Mouse (Mus musculus): Measurements from ENCODE around the gene Cryaa. TPM values are rescaled to one million over a fixed set of nuclear protein-coding genes. Genes with fewer than 3 reads are reported as not detected.
"Not testable (repeated sequence)": the region's sequence is repeated elsewhere in the genome, so short reads cannot be mapped to it uniquely, and the experiment has no call there.

Cryaa gene
- polyA plus RNA-seq, 1 experiment from 2014 or later: not detected

DNA sequence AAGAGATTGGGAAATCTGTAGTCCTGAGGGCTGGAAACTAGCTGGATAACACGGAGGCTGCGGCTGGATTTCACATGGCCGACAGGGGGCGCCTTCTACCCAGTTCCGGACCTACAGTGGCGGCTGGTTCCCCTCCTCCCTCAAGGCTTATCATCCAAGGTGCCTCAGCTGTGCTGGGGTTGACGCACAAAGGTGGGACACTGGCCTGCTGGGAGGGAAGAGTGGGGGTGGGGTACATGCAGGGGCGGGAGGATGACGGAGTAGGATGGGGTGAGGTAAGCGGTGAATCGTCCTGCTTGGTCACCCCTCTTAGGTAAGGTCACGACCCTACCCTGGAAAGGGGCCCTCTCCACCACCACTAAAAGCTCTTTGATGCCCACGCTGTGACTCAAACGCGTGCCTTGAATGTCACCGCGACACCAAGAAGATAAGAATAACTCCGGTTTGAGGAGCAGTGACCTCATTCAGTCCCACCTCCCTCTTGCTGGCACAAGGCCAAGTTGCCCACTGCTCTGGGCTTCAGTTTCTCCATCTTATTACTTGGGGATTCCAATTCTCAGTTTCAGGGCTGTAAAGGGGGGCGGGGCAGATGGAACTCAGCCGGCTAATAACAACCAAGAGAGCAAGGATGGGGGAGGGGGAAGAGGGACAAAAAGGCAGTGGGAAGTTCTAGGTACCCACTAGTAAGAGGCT is 15.9 kb downstream of the Cryaa start:
- ATAC-seq (ENCODE audit: insufficient read depth, low FRiP score, low TSS enrichment) (peak; percentile 55; the same call in 1 of the 2 replicates), DNase-seq (ENCODE audit: low spot score) (peak; percentile 82)
- 3% methylated on average over 20 of the region's 20 CpGs for WGBS
- Histone ChIP-seq H3K4me1 (ENCODE audit: control insufficient read depth, insufficient read depth, low read length) (0 out of 2 replicates have a peak, but pooled peaks cover 2% of the 10 kb centered on the region), H3K9ac (ENCODE audit: low read length) (peak overlapping the region; percentile 14; the same call in 1 of the 2 replicates), H3K36me3 (ENCODE audit: control insufficient read depth, insufficient read depth, low read length) (no peaks in the 10 kb centered on the region), H3K27me3 (ENCODE audit: control insufficient read depth, insufficient read depth, low read length) (no peaks in the 10 kb centered on the region), H3K9me3 (ENCODE audit: control insufficient read depth, low read length) (no peaks in the 10 kb centered on the region), H3K27ac (ENCODE audit: low read depth, low read length) (no peak overlapping the region), H3K4me2 (ENCODE audit: low read depth) (peak overlapping the region; percentile 40), H3K4me3 (ENCODE audit: low read depth, low read length) (no peak overlapping the region)

DNA sequence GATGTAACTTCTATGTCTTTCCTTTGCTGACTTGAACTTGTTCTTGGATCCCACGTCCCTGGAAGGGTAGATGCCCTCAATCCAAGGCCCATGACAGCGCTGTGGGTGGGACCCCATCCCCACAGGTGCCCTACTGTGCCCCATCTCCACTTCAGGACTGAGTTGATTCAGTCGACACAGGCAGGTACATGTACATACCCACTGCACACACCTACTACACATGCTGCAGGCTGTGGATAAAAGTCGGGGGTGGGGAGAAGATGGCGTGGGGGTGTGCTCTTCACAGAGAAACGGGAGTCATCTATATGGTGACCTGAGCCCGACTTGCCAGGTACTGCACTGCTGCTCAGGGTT is 16.4 kb downstream of the Cryaa start:
- ATAC-seq (ENCODE audit: insufficient read depth, low FRiP score, low TSS enrichment): no peak
- no peak overlapping the region for H3K4me2 ChIP-seq (ENCODE audit: low read depth)
- H3K27ac ChIP-seq (ENCODE audit: low read depth, low read length): no peak overlapping the region

DNA sequence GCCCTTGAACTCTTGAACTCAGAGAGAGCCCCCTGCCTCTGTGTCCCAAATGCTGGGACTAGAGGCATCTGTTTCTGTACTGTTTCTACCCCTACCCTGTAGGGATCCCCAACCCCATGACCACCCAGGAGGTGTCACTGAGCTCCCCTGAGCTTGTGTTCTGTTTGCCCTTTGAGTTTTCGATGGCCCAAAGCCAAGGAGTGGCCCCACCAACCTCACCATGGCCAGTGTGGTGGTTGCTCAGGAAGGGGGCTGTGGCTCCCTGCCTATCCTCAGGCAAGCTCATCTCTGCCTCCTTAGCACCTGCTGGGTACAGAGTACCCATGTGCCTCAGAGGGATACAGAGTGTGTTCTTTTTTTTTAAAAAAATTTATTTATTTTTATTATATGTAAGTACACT is 17.3 kb downstream of the Cryaa start:
- ATAC-seq (ENCODE audit: insufficient read depth, low FRiP score, low TSS enrichment) (no peak), DNase-seq (ENCODE audit: low spot score) (no peak)
- 89% methylated on average over 1 of the region's 1 CpGs for WGBS
- Histone ChIP-seq H3K4me1 (ENCODE audit: control insufficient read depth, insufficient read depth, low read length) (0 out of 2 replicates have a peak, but pooled peaks cover 2% of the 10 kb centered on the region), H3K4me2 (ENCODE audit: low read depth) (no peak overlapping the region), H3K4me3 (ENCODE audit: low read depth, low read length) (no peak overlapping the region), H3K27me3 (ENCODE audit: control insufficient read depth, insufficient read depth, low read length) (no peaks in the 10 kb centered on the region), H3K36me3 (ENCODE audit: control insufficient read depth, insufficient read depth, low read length) (no peaks in the 10 kb centered on the region), H3K9ac (ENCODE audit: low read length) (no peak overlapping the region), H3K27ac (ENCODE audit: low read depth, low read length) (no peak overlapping the region), H3K9me3 (ENCODE audit: control insufficient read depth, low read length) (no peaks in the 10 kb centered on the region)

More for the DNA sequence above, 16.4 kb downstream of the Cryaa start:
- no peak overlapping the region for H3K4me3 ChIP-seq (ENCODE audit: low read depth, low read length)
- H3K27me3 ChIP-seq (ENCODE audit: control insufficient read depth, insufficient read depth, low read length): no peaks in the 10 kb centered on the region
- no peaks in the 10 kb centered on the region for H3K9me3 ChIP-seq (ENCODE audit: control insufficient read depth, low read length)
- 69% methylated on average over 7 of the region's 7 CpGs for WGBS
- DNase-seq (ENCODE audit: low spot score): no peak
- H3K9ac ChIP-seq (ENCODE audit: low read length): peak overlapping the region; percentile 14; the same call in 1 of the 2 replicates
- 0 out of 2 replicates have a peak, but pooled peaks cover 2% of the 10 kb centered on the region for H3K4me1 ChIP-seq (ENCODE audit: control insufficient read depth, insufficient read depth, low read length)
- H3K36me3 ChIP-seq (ENCODE audit: control insufficient read depth, insufficient read depth, low read length): no peaks in the 10 kb centered on the region

DNA sequence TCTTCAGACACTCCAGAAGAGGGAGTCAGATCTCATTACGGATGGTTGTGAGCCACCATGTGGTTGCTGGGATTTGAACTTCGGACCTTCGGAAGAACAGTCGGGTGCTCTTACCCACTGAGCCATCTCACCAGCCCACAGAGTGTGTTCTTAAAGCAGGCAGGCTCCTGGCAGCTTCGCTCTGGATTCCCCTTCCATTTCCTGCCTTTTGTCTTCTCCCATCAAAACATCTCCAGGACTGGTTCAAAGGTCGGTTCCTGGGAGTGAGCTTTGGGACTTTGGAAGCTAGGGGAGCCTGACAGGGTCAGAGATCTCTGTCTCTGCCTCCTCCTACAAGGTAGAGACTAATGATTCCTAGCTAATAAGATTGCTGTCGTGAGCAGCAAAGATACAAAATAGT is 17.7 kb downstream of the Cryaa start:
- not testable (repeated sequence) for DNase-seq (ENCODE audit: low spot score)

DNA sequence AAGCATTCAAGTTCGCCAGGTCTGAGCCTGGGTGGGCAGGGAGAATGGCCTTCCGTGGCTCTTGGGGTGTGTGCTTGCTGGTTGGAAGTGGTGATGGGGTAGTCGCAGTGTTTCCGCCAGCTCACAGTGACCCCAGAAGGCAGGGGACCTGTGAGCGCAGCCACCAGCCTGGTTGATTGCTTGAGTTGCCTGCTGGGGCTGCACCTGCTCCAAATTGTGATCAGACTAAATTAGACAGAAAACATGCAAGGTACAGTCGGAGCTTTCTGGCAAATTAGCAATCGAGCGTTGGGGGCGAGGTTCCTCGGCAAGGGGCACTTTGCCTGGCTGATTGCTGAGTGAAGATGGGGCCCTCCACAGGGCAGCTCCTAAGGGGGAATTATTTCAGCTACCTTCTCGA is 20.7 kb downstream of the Cryaa start:
- whole genome bisulfite sequencing: 73% methylated on average over 11 of the region's 11 CpGs
- no peak for ATAC-seq (ENCODE audit: insufficient read depth, low FRiP score, low TSS enrichment)
- H3K9ac ChIP-seq (ENCODE audit: low read length): no peak overlapping the region
- 0 out of 2 replicates have a peak, but pooled peaks cover 2% of the 10 kb centered on the region for H3K4me1 ChIP-seq (ENCODE audit: control insufficient read depth, insufficient read depth, low read length)
- H3K36me3 ChIP-seq (ENCODE audit: control insufficient read depth, insufficient read depth, low read length): no peaks in the 10 kb centered on the region
- H3K27me3 ChIP-seq (ENCODE audit: control insufficient read depth, insufficient read depth, low read length): no peaks in the 10 kb centered on the region
- no peaks in the 10 kb centered on the region for H3K9me3 ChIP-seq (ENCODE audit: control insufficient read depth, low read length)
- no peak for DNase-seq (ENCODE audit: low spot score)
- H3K27ac ChIP-seq (ENCODE audit: low read depth, low read length): no peak overlapping the region
- H3K4me2 ChIP-seq (ENCODE audit: low read depth): no peak overlapping the region
- no peak overlapping the region for H3K4me3 ChIP-seq (ENCODE audit: low read depth, low read length)

More for the DNA sequence above, 17.7 kb downstream of the Cryaa start:
- H3K27me3 ChIP-seq (ENCODE audit: control insufficient read depth, insufficient read depth, low read length); H3K4me3 ChIP-seq (ENCODE audit: low read depth, low read length); ATAC-seq (ENCODE audit: insufficient read depth, low FRiP score, low TSS enrichment); H3K36me3 ChIP-seq (ENCODE audit: control insufficient read depth, insufficient read depth, low read length); H3K27ac ChIP-seq (ENCODE audit: low read depth, low read length); H3K4me2 ChIP-seq (ENCODE audit: low read depth); H3K9ac ChIP-seq (ENCODE audit: low read length); H3K4me1 ChIP-seq (ENCODE audit: control insufficient read depth, insufficient read depth, low read length); H3K9me3 ChIP-seq (ENCODE audit: control insufficient read depth, low read length): not testable (repeated sequence)
- WGBS: 84% methylated on average over 7 of the region's 7 CpGs

DNA sequence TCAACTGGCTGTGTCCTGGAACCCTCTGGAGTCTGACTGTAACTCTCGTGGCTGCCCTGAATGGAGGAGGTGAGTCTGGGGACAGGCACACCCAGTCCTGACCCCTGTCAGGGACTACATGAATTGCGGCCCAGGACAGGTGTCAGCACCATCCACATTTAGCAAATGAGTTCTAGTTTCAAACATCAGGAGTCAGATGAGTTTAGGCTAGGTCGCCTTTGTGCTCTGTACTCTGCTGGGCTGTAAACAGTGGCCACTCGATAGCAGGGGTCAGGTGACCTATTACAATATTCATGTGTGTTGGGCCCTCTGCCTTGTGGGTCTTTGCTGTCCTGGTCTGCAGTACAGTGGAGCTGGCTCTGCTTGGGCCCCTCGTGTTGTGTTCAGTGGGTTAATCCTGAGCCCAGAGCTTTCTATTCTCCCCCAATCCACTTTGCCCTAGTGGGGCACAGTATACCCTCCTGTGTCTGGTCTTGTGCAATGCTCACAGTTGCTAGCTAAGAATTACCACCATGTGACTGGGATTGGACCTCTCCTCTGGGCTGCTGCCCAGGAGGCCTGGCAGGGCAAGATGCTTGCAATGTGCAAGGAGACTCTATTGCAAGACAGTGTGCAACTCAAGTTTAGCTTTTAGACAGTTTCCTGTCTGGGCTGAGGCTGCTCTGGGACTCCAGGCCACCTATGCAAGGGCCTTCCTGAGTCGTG is 25.8 kb downstream of the Cryaa start:
- Histone ChIP-seq H3K27me3 (ENCODE audit: control insufficient read depth, insufficient read depth, low read length) (no peaks in the 10 kb centered on the region), H3K36me3 (ENCODE audit: control insufficient read depth, insufficient read depth, low read length) (no peaks in the 10 kb centered on the region), H3K4me2 (ENCODE audit: low read depth) (no peak overlapping the region), H3K27ac (ENCODE audit: low read depth, low read length) (no peak overlapping the region), H3K4me3 (ENCODE audit: low read depth, low read length) (no peak overlapping the region), H3K9ac (ENCODE audit: low read length) (no peak overlapping the region), H3K9me3 (ENCODE audit: control insufficient read depth, low read length) (no peaks in the 10 kb centered on the region), H3K4me1 (ENCODE audit: control insufficient read depth, insufficient read depth, low read length) (no peaks in the 10 kb centered on the region)
- 68% methylated on average over 6 of the region's 6 CpGs for WGBS
- no peak for ATAC-seq (ENCODE audit: insufficient read depth, low FRiP score, low TSS enrichment)
- no peak for DNase-seq (ENCODE audit: low spot score)

DNA sequence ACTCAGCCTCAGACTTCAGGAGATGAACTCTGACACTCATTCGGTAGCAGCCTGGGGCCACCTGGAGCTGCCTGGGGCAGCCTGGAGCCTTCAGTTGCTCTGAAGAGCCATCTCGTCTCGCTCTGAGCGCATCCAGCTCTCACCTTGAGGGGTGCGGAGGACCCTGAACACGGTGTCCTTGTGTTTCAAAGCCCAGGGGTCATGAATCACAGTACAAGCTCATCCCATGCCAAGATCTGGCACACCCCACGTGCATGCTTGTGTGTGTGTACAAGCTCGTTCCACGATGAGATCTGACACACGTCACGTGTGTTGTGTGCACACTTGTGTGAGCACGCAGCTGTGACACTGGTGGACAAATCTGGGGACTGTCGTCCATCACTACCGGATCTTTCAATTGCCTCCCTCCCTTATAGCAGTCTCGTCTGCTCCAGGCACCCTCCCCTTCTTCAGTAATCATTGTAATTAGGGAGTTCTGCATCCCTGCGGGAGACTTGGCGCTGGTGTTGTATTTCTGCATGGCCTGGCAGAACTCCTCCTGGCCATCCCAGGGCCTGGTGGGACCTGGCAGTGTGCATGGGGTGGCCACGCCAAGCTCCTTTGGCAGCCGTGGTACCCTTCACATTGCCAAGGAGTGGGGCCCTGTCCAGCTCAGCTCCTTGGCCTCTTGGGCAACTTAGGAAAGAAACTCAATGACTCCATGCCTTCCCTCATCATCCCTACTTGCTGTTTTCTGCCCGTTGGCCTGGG is 27.8 kb downstream of the Cryaa start:
- H3K27me3 ChIP-seq (ENCODE audit: control insufficient read depth, insufficient read depth, low read length): no peaks in the 10 kb centered on the region
- no peaks in the 10 kb centered on the region for H3K9me3 ChIP-seq (ENCODE audit: control insufficient read depth, low read length)
- WGBS: 70% methylated on average over 20 of the region's 20 CpGs
- no peak overlapping the region for H3K4me3 ChIP-seq (ENCODE audit: low read depth, low read length)
- no peak for DNase-seq (ENCODE audit: low spot score)
- no peaks in the 10 kb centered on the region for H3K36me3 ChIP-seq (ENCODE audit: control insufficient read depth, insufficient read depth, low read length)
- no peak for ATAC-seq (ENCODE audit: insufficient read depth, low FRiP score, low TSS enrichment)
- no peak overlapping the region for H3K4me2 ChIP-seq (ENCODE audit: low read depth)
- H3K27ac ChIP-seq (ENCODE audit: low read depth, low read length): no peak overlapping the region
- no peaks in the 10 kb centered on the region for H3K4me1 ChIP-seq (ENCODE audit: control insufficient read depth, insufficient read depth, low read length)
- no peak overlapping the region for H3K9ac ChIP-seq (ENCODE audit: low read length)

DNA sequence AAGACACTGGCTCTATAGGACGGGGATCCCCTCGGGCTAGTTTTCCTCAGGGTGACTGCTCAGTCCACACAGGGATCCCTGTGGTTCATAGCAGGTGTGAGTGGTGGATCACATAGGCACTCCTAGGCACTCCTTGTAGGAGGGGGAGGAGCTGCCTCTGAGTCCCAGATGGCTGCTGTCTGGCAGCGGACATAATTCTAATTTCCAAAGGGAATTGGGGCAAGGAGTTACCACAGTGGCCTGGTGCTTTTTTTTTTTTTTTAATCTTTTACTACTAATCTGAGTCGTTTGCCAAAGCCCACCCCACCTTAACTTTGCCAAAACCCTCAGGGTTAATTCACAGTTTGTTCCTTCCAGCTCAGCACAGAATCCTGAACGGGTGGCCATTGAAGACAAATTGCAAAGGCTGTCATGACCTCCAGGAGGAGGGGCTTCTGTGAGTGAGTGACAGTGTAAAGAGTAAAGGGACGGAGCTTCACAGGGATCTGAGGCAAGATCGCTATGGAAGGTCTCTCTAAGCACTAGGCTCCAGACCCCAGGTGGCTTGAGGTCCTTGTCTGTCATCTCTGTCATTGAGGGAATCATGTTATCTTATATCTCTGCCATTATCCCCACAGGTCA is 31.6 kb downstream of the Cryaa start:
- Histone ChIP-seq H3K9me3 (ENCODE audit: control insufficient read depth, low read length) (no peaks in the 10 kb centered on the region), H3K4me1 (ENCODE audit: control insufficient read depth, insufficient read depth, low read length) (no peaks in the 10 kb centered on the region), H3K4me3 (ENCODE audit: low read depth, low read length) (no peak overlapping the region), H3K27me3 (ENCODE audit: control insufficient read depth, insufficient read depth, low read length) (no peaks in the 10 kb centered on the region), H3K27ac (ENCODE audit: low read depth, low read length) (no peak overlapping the region), H3K36me3 (ENCODE audit: control insufficient read depth, insufficient read depth, low read length) (no peaks in the 10 kb centered on the region), H3K4me2 (ENCODE audit: low read depth) (no peak overlapping the region), H3K9ac (ENCODE audit: low read length) (no peak overlapping the region)
- DNase-seq (ENCODE audit: low spot score): no peak
- no peak for ATAC-seq (ENCODE audit: insufficient read depth, low FRiP score, low TSS enrichment)
- 48% methylated on average over 7 of the region's 7 CpGs for WGBS

All from neural tube, embryonic 11.5 days (tissue).